Mouse (Mus musculus): ENCODE data around the gene Timm44. TPM values are rescaled to one million over a fixed set of nuclear protein-coding genes. Genes with fewer than 3 reads are reported as not detected.

Gene Timm44
- polyA plus RNA-seq, 1 experiment, result 45.6 TPM

DNA sequence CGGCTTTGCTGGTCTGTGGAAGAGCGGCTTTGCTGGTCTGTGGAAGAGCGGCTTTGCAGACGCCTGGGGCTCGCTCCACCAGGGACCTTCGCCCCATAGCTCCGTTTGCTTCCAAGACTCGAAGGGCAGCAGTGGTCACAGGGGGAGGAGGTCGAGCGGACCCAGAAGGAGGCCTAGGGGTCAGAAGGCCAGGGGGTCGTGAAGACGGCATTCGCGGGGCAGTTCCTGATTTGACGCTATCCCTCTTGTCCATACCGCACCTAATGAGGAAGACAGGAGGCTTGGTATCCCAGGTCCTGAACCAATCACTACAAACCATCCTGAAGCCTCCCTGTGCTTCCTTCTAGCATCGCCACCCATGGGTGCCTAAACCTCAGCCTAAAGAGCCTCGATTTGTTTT lies 59.4 kb downstream of the Timm44 start:
- no peak overlapping the region for H3ac ChIP-seq (ENCODE audit: control insufficient read depth, insufficient read length)
- peaks cover 17% of the 10 kb centered on the region for H3K27me3 ChIP-seq (ENCODE audit: control insufficient read depth, insufficient read depth, insufficient read length)
- no peak overlapping the region for H3K4me3 ChIP-seq
- TF ChIP-seq TCF12 (IDR thresholded peaks at IDR 0.05; ENCODE audit: insufficient read depth, poor library complexity, severe bottlenecking) (no peak), SRF (IDR thresholded peaks at IDR 0.05; ENCODE audit: control insufficient read depth, insufficient read length, low read depth) (no peak), POLR2AphosphoS2 (IDR thresholded peaks at IDR 0.05; ENCODE audit: insufficient read length, low read depth) (no peak), POLR2A (IDR thresholded peaks at IDR 0.05; ENCODE audit: insufficient read length, low read depth) (no peak), CEBPB (IDR thresholded peaks at IDR 0.05; ENCODE audit: insufficient read depth, poor library complexity, severe bottlenecking) (no peak), USF1 (IDR thresholded peaks at IDR 0.05; ENCODE audit: low read depth) (no peak), E2F4 (IDR thresholded peaks at IDR 0.05; ENCODE audit: insufficient read depth) (no peak), MYOG (IDR thresholded peaks at IDR 0.05; ENCODE audit: control insufficient read depth in 1 of 3, insufficient read depth in 1 of 3, insufficient read length in 2 of 3, low read depth in 2 of 3) (no peak), TCF3 (IDR thresholded peaks at IDR 0.05; ENCODE audit: insufficient read length, low read depth) (no peak)
- H3K36me3 ChIP-seq (ENCODE audit: control insufficient read depth, insufficient read depth), result no peaks in the 10 kb centered on the region
- no peak overlapping the region for H3K4me2 ChIP-seq (ENCODE audit: low read depth)
- no peaks in the 10 kb centered on the region for H3K79me2 ChIP-seq (ENCODE audit: control insufficient read depth, insufficient read depth)

DNA sequence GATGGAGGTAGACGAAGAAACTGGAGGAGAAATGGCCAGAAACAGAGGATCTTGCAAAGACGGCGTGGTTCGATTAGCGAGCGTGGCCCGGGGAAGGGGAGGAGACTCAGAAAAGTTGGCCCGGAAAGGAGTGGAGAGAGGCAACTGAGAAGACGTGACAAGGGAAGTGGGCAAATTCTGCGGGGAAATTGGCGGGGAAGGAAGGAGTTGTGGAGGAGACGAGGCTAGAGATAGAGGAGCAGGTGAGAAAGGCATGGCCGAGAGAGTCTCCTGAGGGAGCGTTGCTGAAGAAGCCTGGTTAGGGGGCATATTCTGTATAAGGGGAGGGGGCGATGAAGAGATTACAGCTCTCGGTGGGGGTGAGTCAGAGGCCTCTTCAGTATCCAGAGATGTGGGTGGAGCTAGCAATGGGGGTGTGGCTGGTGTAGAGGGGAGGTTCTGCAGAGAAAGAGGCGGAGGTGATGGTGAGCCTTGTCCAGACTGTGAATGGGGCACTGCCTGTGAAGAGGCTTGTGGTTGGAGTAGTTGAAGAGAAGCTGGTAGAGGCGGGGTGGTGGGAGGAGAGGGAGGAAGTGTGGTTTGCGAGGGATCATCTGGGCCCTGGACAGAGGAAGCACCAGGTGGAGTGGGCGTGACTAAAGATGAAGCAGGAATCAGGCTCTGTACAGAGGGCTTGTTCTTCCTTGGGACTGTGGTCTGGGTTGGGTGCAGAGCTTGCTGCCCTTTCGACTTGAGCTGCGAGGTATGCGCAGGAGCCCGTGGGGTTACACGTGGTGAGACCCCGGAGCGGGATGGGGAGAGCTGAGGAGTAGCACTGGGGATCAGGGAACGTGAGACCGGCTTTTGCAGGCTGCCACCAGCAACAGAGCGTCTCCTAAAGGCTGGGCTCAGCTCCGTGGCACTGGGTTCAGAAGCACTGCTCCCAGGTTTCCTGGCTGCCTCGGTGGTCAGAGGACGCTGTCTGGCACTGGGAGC lies 61.4 kb downstream of the Timm44 start:
- Histone ChIP-seq H3K27me3 (ENCODE audit: control insufficient read depth, insufficient read depth, insufficient read length) (peaks cover 12% of the 10 kb centered on the region), H3K4me3 (peak overlapping the region; percentile 11), H3K4me2 (ENCODE audit: low read depth) (peak overlapping the region; percentile 77), H3K79me2 (ENCODE audit: control insufficient read depth, insufficient read depth) (no peaks in the 10 kb centered on the region), H3ac (ENCODE audit: control insufficient read depth, insufficient read length) (peak overlapping the region; percentile 11), H3K36me3 (ENCODE audit: control insufficient read depth, insufficient read depth) (no peaks in the 10 kb centered on the region)
- no peak for TF ChIP-seq USF1 (IDR thresholded peaks at IDR 0.05; ENCODE audit: low read depth)
- no peak for TF ChIP-seq POLR2A (IDR thresholded peaks at IDR 0.05; ENCODE audit: insufficient read length, low read depth)
- TF ChIP-seq E2F4 (IDR thresholded peaks at IDR 0.05; ENCODE audit: insufficient read depth), result no peak
- no peak for TF ChIP-seq REST (IDR thresholded peaks at IDR 0.05; ENCODE audit: insufficient read depth, insufficient read length)
- TF ChIP-seq MYOG (IDR thresholded peaks at IDR 0.05; ENCODE audit: control insufficient read depth in 1 of 3, insufficient read depth in 1 of 3, insufficient read length in 2 of 3, low read depth in 2 of 3), result no peak

GRCm38 (mm10) chr8:4213210-4214005 lies 62.3 kb downstream of the Timm44 start:
- TF ChIP-seq E2F4 (IDR thresholded peaks at IDR 0.05; ENCODE audit: insufficient read depth), result no peak
- TF ChIP-seq MAX (IDR thresholded peaks at IDR 0.05; ENCODE audit: low read depth), result no peak
- no peak for TF ChIP-seq MYOG (IDR thresholded peaks at IDR 0.05; ENCODE audit: control insufficient read depth in 1 of 3, insufficient read depth in 1 of 3, insufficient read length in 2 of 3, low read depth in 2 of 3)
- no peak for TF ChIP-seq MYOD1 (IDR thresholded peaks at IDR 0.05; ENCODE audit: control insufficient read depth in 1 of 3, insufficient read length in 2 of 3, low read depth in 2 of 3)
- TF ChIP-seq POLR2A (IDR thresholded peaks at IDR 0.05; ENCODE audit: insufficient read length, low read depth), result no peak
- peaks cover 12% of the 10 kb centered on the region for H3K27me3 ChIP-seq (ENCODE audit: control insufficient read depth, insufficient read depth, insufficient read length)
- no peaks in the 10 kb centered on the region for H3K79me2 ChIP-seq (ENCODE audit: control insufficient read depth, insufficient read depth)
- no peaks in the 10 kb centered on the region for H3K36me3 ChIP-seq (ENCODE audit: control insufficient read depth, insufficient read depth)
- peak overlapping the region; percentile 77 for H3K4me2 ChIP-seq (ENCODE audit: low read depth)
- H3K4me3 ChIP-seq, result peak overlapping the region; percentile 11
- H3ac ChIP-seq (ENCODE audit: control insufficient read depth, insufficient read length), result peak overlapping the region; percentile 11

GRCm38 (mm10) chr8:4212809-4213209 lies 62.9 kb downstream of the Timm44 start:
- H3K4me3 ChIP-seq, result no peak overlapping the region
- H3K4me2 ChIP-seq (ENCODE audit: low read depth), result peak overlapping the region; percentile 77
- H3K27me3 ChIP-seq (ENCODE audit: control insufficient read depth, insufficient read depth, insufficient read length), result peaks cover 8% of the 10 kb centered on the region
- H3K36me3 ChIP-seq (ENCODE audit: control insufficient read depth, insufficient read depth), result no peaks in the 10 kb centered on the region
- no peaks in the 10 kb centered on the region for H3K79me2 ChIP-seq (ENCODE audit: control insufficient read depth, insufficient read depth)
- TF ChIP-seq POLR2AphosphoS2 (IDR thresholded peaks at IDR 0.05; ENCODE audit: insufficient read length, low read depth), result no peak
- no peak for TF ChIP-seq MAX (IDR thresholded peaks at IDR 0.05; ENCODE audit: low read depth)
- TF ChIP-seq E2F4 (IDR thresholded peaks at IDR 0.05; ENCODE audit: insufficient read depth), result no peak
- peak overlapping the region; percentile 11 for H3ac ChIP-seq (ENCODE audit: control insufficient read depth, insufficient read length)

DNA sequence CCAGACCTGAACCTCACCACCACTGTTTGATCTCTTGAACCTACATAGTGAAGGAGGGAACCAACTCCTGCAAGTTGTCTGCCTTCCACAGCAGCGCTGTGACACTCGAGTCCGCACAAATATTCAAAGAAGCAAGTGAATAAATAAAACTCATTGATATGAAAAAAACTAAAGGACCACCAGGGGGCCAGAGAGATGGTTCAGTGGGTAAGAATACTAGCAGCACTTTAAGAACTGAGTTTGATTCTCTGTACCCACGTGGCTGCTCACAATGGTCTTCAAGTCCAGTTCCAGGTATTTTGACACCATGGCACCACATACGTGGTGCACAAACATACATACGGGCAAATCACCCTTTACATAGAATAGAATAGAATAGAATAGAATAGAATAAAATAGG lies 64.6 kb downstream of the Timm44 start:
- Histone ChIP-seq H3K4me3 (no peak overlapping the region), H3ac (ENCODE audit: control insufficient read depth, insufficient read length) (no peak overlapping the region), H3K79me2 (ENCODE audit: control insufficient read depth, insufficient read depth) (no peaks in the 10 kb centered on the region), H3K27me3 (ENCODE audit: control insufficient read depth, insufficient read depth, insufficient read length) (no peaks in the 10 kb centered on the region), H3K36me3 (ENCODE audit: control insufficient read depth, insufficient read depth) (no peaks in the 10 kb centered on the region), H3K4me2 (ENCODE audit: low read depth) (no peak overlapping the region)
- no peak for TF ChIP-seq TCF12 (IDR thresholded peaks at IDR 0.05; ENCODE audit: insufficient read depth, poor library complexity, severe bottlenecking)
- no peak for TF ChIP-seq CEBPB (IDR thresholded peaks at IDR 0.05; ENCODE audit: insufficient read depth, poor library complexity, severe bottlenecking)
- no peak for TF ChIP-seq SRF (IDR thresholded peaks at IDR 0.05; ENCODE audit: control insufficient read depth, insufficient read length, low read depth)
- TF ChIP-seq MAX (IDR thresholded peaks at IDR 0.05; ENCODE audit: low read depth), result no peak
- TF ChIP-seq E2F4 (IDR thresholded peaks at IDR 0.05; ENCODE audit: insufficient read depth), result no peak
- no peak for TF ChIP-seq POLR2AphosphoS2 (IDR thresholded peaks at IDR 0.05; ENCODE audit: insufficient read length, low read depth)
- no peak for TF ChIP-seq MYOD1 (IDR thresholded peaks at IDR 0.05; ENCODE audit: control insufficient read depth in 1 of 3, insufficient read length in 2 of 3, low read depth in 2 of 3)
- no peak for TF ChIP-seq POLR2A (IDR thresholded peaks at IDR 0.05; ENCODE audit: insufficient read length, low read depth)
- TF ChIP-seq MYOG (IDR thresholded peaks at IDR 0.05; ENCODE audit: control insufficient read depth in 1 of 3, insufficient read depth in 1 of 3, insufficient read length in 2 of 3, low read depth in 2 of 3), result no peak
- no peak for TF ChIP-seq REST (IDR thresholded peaks at IDR 0.05; ENCODE audit: insufficient read depth, insufficient read length)
- no peak for TF ChIP-seq USF1 (IDR thresholded peaks at IDR 0.05; ENCODE audit: low read depth)
- no peak for TF ChIP-seq TCF3 (IDR thresholded peaks at IDR 0.05; ENCODE audit: insufficient read length, low read depth)

Data from myocyte (in vitro differentiated cells).